Mouse (Mus musculus): ENCODE measurements at regions not wholly inside any gene's neighbourhood (a gene's known extent, or its start where the extent isn't known, plus 50 kb on each side); places are given as distances from the start of the nearest gene placed in this dataset.

DNA sequence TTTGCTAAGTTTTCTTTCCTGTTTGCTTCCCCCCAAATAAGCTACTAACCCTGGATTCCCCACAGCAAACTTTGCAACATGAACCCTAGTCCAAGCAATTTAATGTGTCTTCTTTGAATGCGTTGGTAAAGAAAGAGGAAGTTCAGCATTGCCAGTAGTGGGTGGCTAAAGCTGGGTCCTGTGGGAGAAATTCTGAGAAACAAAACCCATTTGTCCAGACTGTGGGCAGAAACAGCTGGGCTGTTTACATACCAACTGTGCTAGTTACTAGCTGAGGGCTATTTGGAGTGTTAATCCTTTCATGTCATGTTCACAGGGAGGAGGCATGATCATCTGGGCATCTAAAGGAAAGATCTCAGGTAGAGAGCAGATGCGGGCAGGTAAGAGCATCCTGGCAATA, 51.8 kb upstream of the 1190002N15Rik start:
- DNase-seq (ENCODE audit: low spot score), result no peak

DNA sequence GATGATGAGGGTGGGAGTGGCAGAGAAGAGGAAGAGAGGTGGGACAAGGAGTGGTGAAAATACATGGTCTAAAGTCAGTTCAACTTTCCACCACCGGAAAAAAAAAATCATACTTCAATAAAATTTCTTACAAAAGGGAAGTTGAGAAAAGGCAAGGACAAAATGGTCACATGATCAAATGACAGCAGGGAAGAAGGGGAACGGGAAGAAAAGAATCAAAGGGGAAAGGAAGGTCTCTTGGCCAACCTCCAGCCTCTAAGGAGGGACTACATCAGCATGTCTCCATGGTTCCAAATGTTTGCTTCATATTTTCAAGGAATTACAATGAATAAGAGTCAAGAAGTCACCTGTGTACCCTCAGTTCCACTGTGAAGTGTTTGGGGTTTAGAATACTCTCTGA, 64.7 kb upstream of the Slc9a9 start:
- no peak for DNase-seq (ENCODE audit: low spot score)

DNA sequence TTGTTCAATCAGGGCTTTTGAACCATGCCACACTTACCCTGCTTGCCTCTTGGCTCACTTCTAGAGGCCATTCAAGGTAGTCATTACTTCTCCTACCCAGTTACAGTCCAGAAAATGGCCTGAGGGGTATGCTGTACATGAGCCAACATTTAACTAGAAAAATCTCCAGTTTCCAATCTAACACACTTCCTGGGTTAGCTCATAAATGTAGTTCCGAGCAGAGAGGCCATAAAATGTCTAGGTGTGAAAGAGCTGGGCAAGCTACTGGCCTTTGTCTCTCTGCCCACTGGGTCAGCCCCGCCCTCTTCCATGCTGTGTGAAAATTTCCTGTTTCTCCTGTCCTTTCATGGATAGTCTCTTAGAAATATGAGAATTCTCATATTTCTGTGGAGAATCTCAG, 63.3 kb upstream of the Slc9a9 start:
- no peak for DNase-seq (ENCODE audit: low spot score)

DNA sequence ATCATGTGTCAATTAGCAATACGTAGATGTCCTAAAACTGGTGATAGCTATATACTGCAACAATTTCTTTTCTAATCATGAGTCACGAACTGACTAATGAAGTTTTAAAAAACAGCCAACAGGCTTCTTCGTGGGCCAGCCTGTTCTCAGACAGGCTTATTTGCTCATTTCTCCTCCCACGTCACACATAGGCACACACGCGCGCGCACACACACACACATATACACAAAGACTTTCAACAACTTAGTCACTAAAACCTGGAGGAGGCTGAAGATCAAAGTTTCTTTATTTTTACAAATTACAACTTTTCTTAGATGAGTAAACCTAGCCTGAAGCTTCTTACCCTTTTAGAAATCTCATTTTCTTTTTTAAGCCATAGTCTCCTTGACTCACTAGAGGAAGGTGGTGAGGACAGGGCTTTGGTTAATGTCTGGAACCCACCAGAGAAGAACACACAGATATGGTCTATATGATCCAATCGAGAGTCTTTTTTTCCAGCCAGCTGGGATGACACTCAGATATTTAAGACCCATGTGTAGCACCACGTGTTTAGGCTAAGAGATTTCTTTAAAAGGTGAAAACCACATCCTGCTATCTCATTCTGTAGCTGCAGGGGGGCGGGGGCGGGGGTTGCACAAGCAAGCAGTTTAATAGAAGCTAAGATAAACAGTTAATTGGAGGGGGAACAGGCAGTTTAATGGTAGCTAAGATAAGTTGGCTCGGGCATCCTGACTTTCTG, 62.5 kb upstream of the Slc9a9 start:
- DNase-seq (ENCODE audit: low spot score), result peak; percentile 38

DNA sequence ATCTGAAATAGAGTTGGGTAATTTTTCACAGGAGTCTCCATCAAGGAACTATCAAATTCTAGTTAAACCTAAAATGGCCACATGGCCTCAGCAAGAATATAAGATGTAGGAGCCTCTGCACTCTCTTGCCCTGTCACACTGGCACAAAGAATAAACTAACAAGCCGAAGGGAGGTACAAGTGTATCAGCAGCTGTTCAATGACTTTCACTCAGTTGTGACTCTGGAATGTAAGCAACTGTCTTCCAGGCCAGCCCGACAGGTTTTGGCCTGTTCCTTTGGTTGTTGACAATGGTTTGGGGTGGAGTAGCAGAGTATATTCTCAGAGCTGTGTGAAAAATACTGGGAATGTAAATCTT, 62.0 kb upstream of the Slc9a9 start:
- no peak for DNase-seq (ENCODE audit: low spot score)

DNA sequence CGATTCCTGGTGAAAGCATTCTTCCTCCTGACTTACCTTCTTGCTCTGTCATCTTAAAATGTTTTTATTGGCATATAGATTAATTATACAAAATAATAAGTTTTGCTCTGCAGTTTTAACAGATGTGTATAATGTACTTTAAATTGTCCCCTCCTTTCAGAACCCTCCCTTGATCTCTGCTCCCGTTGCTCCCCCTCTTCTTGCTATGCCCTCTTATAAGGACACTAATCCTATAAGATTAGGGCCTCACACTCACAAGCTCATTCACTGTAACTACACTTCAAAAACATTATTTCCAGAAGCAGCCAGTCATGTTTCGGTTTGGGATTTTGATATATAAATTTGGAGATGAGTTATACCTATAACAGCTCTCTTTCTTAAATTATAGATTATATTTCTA, 59.6 kb upstream of the Slc9a9 start:
- DNase-seq (ENCODE audit: low spot score), result no peak

DNA sequence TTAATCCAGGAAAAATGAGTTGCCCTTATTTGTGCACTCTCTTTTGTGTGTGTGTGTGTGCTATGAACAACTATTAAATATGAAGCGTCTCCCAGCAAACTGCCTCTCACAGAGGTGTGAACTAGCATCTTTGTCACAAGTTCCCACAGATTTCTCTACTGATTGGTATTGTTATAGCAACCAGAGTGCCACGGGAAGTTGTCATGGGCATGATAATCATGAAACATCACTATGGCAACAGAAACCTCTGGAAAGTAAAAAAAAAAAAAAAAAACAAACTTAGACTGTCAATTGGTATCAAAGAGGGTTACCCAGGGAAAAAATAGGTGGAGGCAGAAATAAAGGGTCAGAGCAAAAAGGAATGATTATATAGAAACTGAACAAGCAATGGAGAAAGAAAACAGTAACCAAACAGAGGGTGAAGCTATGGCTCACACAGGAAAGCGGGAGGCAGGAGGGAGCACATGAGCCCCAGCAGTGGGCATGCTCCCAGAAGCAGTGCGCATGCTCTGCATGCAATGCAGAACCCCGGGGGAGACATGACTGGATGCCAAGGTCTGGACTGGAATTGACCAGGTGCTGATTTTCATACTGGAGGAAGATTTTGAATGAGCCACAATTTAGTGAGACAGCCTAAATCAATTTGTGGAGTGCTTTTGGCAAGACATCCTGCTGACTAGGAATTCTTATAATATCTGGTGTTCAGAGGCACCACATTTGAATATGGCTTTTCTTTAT, 58.9 kb upstream of the Slc9a9 start:
- no peak for DNase-seq (ENCODE audit: low spot score)

DNA sequence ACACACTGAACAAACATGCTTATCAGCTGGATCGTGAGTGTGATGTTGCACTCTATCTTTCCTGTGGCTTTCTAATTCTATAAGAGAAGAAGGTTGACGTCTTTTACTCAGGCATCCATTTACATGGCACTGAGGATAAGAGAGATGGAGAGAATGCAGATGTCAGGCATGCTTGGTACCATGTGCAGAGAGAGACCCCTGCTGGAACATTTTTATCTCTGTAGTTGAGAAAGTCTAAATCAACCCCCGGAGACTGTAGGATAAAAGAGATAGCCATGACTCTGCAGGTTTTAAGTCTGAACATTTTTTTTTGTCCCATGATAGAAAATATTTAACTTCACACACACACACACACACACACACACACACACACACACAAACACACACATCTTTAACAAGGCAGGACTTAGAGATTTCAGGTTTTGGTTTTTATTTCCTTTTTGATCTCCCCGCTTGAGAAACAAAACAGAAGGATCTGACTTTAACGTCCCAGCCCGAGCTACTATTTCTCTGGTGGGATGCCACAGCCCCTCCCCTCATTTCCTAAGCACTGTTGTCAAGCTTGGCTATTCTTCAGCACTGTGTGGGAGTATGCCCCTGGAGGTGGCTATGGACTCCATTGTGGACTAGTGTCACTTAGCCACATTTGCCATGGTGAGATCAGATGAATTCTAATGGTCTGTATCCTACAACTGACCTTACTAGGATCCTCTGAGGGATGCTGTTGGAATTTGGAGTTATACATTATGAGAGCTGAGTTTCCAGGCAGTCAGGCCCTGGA, 55.6 kb upstream of the Slc9a9 start:
- peak; percentile 52 for DNase-seq (ENCODE audit: low spot score)

DNA sequence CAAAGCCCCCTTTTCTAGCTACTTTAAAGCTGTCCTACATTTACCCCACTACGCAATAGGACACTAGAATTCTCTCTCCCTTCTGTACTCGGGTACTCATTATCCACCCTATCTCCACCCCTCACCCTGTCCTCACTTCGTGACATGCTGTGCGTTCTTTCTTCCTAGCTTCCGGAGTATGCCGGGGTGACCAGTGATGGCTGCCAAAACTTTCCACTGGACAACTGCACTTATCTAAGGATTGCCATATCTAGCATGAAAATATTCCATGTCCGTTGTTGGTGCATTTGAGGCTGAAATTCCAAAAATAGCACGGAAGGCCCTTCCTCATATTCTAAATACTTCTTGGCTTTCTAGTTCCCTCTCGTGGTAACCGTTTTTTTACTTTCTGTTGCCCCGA, 54.5 kb upstream of the Slc9a9 start:
- no peak for DNase-seq (ENCODE audit: low spot score)

DNA sequence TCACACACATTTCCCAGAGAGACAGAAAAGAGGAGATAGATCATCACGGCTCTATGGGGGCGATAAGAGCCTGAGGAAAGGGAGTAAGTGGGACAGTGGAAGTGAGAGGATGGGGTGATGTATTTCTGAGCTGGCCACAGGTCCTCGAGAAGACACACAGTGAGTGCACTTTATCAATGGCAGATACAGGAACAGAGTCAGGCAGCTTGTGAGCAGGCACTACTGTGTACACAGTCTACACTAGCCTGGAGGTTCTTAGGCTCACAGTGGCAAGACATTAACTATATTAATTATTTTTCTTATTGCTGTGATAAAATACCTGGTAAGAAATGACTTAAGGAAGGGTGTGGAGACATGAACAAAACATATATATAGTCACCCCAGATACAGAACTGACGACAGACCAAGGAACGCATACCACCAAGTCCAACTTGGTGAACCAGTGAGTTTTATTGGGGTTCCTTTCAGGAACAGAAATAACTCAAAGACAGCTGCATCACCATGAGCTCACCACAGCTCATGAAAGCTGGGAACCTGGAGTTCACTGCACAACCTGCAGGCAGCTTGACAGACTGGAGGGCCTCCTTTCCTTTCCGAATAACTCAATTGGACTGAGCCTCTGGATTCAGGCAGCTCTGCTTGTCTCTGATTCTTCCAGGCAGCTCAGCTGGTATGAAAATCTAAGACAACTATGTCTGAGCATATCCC, 51.5 kb upstream of the Slc9a9 start:
- no peak for DNase-seq (ENCODE audit: low spot score)
